Mouse (Mus musculus) lung, adult 2 months (tissue): ENCODE measurements at regions not wholly inside any gene's neighbourhood (a gene's known extent, or its start where the extent isn't known, plus 50 kb on each side); places are given as distances from the start of the nearest gene placed in this dataset.
A peak's percentile ranks its signal among the peaks of the same experiment; 100 is the strongest.

ENCODE experiments used
- DNase-seq: peaks from one replicate; pipeline ENCODE4 v3.0.0; 2022
- H3K4me1 ChIP-seq: fragments of 200-500 bp; 2 replicates; pipeline ENCODE4 v1.6.1; 2011; ENCODE audit warnings: low read length; ENCODE audit not compliant: control insufficient read depth, insufficient read depth
- H3K4me3 ChIP-seq: fragments of 200-500 bp; replicated peaks from 2 replicates; pipeline ENCODE3; 2011; ENCODE audit warnings: low read depth, mild to moderate bottlenecking, control low read depth, low read length; ENCODE audit errors: extremely low read depth
- CTCF ChIP-seq: fragments of 200-500 bp; IDR thresholded peaks from 2 replicates; pipeline ENCODE4 v1.5.1; 2011; ENCODE audit warnings: mild to moderate bottlenecking, low read length, control low read depth; ENCODE audit not compliant: insufficient read depth
- POLR2A ChIP-seq: fragments of 200-500 bp; IDR thresholded peaks from 2 replicates; pipeline ENCODE4 v1.6.1; 2011; ENCODE audit warnings: low read depth, mild to moderate bottlenecking, control low read depth, low read length, borderline replicate concordance; ENCODE audit errors: extremely low read depth
- WGBS: fragments of 180-500 bp; shearing (Covaris S2); methylation state at CpG from one replicate; pipeline ENCODE4 v1.1.7; 2018; 5-methylcytosine and 5-hydroxymethylcytosine counted together

DNA sequence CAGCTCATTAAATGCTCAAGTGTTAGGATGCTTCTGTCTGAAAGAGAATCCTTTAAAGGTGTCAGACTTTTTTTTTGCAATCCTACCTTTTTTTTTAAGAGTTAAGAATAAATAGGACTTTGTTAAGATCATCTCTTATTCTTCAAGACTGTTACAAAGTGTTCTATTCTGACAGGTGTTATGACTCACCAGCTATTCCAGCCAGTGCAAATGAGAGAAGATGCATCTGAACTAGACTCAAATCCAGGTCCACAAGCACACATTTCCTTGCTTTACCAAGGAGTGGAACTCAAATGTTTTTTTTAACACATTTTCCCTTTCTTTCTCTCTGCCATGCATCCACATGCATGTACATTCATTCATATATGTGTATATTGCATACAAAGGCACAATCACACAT lies 98.4 kb upstream of the Atp10a start:
- Histone ChIP-seq H3K4me1 (no peaks in the 10 kb centered on the region), H3K4me3 (no peak overlapping the region)
- DNase-seq: no peak
- TF ChIP-seq POLR2A: no peak
- no peak for TF ChIP-seq CTCF

DNA sequence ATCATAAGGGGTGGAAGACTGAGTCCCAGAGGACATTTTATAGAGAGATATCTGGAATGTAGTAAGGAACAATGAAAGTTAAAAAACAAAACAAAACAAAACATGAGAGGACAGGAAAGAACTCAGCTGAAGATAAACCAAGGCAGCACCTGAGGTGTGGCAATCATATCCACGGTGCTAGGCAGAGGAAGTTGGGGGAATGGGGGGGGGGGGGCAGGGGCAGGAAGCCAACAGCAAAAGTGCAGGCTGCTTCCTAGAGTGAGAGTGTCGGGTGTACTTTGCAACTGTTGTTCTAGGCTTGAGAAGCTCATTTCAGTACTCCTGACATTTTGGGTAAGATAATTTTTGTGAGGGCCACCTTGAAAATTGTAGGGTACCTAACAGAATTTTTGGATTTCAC lies 87.2 kb upstream of the Atp10a start:
- no peak for DNase-seq
- no peaks in the 10 kb centered on the region for H3K4me1 ChIP-seq
- TF ChIP-seq CTCF (no peak), POLR2A (no peak)
- no peak overlapping the region for H3K4me3 ChIP-seq
- WGBS: 7% methylated on average over 2 of the region's 2 CpGs

DNA sequence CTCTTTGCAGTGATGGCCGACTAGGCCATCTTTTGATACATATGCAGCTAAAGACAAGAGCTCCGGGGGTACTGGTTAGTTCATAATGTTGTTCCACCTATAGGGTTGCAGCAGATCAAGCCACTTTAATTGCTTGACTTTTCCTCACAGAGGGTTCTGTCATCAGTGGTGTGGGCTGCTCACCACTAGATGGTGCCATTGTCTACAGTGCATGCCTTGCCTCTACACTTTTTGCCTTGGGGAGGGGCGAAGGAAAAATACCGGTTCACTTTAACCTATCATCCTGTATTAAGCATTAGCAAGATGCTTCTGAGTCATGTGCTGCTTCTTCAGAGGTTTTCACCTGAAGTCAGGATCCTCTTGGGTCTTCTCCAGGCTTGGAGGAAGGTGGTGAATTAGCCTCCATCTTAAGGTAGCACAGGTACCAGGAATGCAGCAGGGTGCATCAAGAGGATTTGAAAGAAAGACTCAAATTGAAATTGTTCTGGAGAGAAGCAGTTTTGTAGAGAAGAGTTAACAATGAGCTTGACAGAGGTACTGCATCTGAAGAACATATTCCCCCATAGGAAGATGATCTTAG lies 71.6 kb upstream of the Atp10a start:
- Histone ChIP-seq H3K4me1 (no peaks in the 10 kb centered on the region; the same call in 1 of the 2 replicates), H3K4me3 (no peak overlapping the region)
- 17% methylated on average over 4 of the region's 4 CpGs for WGBS
- peak; percentile 31 for DNase-seq
- TF ChIP-seq POLR2A (no peak), CTCF (peak; percentile 89)

DNA sequence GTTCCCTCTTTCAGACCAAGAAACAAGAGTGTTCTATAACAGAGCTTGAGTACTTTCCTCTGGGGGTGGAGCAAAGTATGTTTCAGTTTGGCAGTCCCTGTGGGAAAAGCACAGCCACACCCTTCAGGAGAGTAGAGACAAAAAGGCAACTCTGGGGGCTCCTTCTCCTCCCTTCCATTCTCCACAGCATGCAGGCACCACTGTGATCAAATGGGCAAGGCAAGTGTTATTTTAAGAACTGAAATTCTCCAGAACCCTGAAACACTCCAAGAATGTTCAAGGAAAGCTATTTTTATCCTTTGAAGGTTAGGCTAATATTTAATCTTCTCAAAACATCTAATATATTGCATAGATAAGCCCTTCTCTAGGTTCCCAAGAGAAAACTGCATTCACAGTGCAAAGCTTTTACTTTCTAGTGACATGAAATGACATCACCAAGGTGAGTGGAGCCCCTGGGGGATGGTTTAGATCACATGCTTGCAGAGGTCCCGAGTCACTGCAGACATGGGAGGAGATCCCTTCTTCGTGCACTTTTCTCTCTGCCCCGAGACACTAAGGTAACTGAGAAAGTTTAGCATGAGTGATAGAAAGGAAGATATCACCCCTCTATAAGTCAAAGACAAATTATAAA lies 70.2 kb upstream of the Atp10a start:
- Histone ChIP-seq H3K4me1 (no peaks in the 10 kb centered on the region; the same call in 1 of the 2 replicates), H3K4me3 (no peak overlapping the region)
- TF ChIP-seq CTCF (no peak), POLR2A (no peak)
- no peak for DNase-seq
- 47% methylated on average over 3 of the region's 3 CpGs for WGBS

DNA sequence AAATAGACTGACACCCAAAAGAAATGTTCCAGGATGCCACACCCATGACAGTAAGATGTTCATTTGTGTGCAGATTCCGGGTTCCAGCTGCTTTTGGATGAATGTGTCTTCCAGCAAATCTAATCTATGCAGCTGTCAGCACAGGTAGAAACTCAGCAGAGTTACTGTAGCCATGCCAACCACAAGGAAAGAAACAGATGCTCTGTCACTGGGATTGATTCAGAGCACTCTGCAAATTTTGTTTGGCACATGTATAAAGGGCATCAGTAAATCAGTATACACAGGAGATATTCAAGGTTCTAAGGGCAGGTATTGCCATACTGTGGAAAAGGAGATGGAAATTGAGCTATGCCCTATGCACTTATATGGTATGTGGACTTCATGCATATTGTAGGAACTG lies 60.0 kb upstream of the Atp10a start:
- no peak overlapping the region for H3K4me3 ChIP-seq
- H3K4me1 ChIP-seq: no peaks in the 10 kb centered on the region
- TF ChIP-seq POLR2A (no peak), CTCF (no peak)
- DNase-seq: no peak
- 56% methylated on average over 1 of the region's 1 CpGs for WGBS
